Mouse (Mus musculus): ENCODE results near the gene Ralgapa2.

Ralgapa2 gene

DNA sequence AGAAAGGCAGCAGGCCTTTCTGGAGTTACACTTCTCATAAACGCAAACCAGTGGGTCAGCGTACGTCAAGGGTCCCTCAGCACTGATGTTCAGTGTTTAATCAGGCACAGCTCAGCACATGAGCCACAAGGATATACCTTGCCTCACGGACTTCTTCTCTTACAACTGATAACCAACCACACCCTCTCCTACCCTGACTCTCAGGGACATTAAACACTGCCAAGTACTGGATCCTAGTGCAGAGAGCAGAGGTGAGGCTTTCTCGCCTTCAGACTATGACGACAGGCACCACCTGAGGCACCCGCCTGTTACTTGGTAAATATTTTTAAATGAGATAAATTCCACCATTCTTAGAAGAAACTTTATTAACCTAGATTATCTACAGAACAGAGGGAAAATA, 85.8 kb downstream of the Ralgapa2 start:
- DNase-seq: no peak

DNA sequence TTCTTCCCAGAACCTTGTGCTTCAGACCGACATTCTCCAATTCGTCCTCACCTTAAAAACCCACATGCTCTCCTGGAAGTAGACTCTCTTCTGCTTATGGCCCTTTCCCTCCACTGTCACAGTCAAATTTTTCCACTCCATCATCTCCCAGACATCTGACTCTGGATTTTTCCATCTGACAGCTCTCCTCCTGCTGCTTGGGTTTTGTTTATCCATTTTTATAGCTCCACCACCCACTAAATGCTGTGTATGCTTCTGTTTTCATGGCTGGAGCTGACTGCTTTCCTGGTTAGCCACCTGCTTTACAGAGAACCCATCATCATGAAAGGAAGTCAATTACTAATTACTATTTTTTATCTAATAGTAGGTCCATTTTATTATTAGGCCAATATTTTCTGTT, 86.9 kb downstream of the Ralgapa2 start:
- no peak for DNase-seq

DNA sequence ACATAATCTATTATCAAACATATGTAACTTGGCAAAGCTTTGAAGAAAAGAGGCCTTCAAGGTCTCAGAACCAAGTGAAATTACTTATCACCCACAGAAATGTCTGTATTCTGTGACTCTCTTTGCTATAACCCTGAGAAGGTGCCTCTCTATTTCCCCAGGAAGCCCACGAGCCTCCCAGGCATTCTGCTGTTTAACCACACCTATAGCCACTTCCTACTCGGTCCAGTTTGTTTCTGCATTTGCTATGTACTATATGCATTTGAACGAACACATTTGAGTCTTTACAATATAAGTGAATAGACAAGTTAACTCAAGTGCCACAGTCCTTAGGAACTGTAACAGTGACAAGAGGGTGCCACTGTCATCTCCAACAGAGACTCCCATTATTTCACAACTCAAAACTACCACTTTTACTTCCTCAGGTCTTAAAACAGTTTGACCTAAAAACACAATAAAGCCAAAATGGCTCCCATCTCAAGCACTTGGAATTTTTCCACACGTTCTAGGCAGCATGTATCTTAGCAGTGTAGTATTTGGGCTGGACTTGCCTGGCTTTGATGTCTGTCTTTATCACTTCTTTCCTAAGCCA, 88.3 kb downstream of the Ralgapa2 start:
- DNase-seq: no peak

DNA sequence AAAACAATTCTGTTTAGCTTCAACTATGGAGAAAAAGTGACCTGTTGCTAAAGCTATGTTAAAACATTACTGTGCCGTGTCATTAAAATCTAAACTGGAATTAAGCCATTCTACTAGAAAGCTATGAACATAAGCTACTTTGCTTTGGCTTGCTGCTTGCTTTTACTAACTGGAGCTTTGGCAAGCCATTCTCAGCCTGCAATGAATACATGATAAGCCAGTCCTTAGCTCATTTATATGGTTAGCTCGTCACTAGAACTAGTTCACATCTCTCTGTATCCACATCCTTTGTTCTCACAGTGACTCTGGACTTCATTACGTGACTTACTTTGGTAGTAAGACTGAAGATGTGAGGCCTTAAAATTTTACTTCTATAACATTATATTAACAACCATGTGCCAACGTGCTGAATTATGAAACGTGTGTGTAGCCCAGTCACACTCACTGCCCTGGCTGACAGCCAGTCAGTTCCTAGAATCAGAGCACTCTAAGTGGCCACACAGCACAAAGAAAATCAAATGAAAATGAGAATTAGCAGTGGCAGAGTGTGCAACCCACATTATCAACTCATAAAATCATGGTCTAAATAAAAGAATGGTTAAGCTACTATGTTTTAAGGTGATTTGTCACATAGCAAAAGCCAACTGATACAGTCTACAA, 89.0 kb downstream of the Ralgapa2 start:
- no peak for DNase-seq

DNA sequence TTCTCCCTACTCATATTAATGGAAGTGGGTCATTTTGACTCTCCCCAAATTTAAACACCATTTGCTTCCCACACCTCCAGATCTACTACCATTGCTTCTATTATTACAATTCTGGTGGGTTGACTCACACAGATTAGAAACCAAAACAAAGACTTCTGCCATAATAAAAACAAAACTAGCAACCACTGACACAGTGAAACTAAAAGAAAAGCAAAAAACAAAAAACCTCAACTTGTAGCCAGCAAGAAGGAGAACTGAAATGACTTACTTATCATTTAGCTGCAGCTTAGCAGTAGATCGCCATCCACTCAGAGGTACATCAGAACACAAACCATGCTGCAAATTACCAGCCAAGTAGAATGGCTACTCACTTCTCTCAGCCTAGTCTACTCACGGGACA, 95.9 kb downstream of the Ralgapa2 start:
- no peak for DNase-seq

DNA sequence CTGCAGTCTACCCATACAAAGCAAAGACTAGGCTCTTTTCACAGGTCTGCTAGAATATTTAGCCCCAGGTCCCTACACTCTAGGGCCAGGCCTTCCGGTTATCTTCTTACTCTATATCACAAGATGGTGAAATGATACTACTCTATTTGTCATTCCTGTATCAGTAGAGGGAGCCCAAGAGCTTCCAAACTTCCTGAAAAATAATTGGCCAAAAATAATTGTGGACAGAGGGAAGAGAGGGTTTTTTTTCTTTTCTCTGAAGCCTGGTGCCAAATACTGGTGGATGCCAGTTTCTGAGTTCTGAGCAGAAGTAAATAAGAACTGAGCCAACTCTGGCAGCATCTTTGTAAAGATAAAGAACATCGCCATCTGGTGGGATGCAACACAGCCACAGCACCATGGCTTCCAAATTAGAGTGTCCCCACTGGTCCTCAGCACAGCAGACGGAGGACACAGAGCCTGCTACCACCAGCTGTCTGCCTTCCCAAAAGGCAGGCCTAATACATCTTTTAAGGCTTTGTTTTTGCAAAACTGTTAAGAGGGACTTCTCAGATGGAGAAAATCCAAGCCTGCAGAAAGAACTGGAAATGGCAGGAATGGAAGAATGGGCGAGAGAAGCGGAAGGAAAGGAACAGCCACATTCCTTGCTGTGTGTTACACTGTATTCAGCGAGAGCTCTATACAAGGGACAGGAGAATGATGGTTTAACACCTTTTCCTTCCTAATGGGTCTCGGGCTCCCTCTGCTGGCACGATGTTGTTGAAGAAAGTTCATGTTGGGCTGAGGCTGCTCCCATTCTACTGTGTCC, 97.5 kb downstream of the Ralgapa2 start:
- DNase-seq: peak; percentile 62 to 87

DNA sequence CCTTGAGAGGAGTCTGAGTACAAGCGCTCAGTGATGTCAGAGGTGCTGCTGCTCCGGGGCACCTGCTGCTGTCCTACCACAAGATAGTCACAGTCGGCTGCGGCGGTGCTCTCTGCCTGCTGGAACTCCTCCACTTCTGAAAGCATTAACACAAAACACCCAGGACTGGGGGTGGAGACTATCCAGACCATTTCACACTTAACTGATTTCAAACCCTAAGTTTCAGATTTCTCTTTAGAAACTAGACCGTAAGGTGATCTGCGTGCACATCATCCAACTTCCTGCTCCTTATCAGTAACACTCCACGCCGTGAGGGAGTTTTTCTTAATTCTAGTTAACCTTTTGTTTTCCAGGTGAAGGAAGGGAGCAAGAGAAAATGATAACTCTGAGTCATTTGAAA, 99.4 kb downstream of the Ralgapa2 start:
- no peak for DNase-seq

DNA sequence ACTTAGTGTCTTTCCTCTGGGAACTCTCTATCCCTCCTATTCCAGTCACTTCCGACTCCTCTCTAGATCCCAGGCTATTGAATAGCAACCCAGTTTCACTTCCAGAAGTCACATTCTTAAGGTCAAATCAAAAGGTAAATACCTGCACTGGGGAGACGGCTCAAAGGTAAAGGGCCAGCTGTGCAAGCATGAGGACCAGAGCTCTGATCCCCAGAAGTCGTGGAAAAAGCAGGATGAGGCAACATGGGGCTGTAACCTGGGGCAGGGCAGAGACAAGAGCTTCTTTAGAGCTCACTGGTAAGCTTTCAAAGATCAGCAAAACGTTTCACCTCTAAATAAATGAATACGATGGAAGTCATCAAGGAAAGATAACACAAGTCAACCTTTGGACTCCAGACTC, 100.2 kb downstream of the Ralgapa2 start:
- DNase-seq: no peak

DNA sequence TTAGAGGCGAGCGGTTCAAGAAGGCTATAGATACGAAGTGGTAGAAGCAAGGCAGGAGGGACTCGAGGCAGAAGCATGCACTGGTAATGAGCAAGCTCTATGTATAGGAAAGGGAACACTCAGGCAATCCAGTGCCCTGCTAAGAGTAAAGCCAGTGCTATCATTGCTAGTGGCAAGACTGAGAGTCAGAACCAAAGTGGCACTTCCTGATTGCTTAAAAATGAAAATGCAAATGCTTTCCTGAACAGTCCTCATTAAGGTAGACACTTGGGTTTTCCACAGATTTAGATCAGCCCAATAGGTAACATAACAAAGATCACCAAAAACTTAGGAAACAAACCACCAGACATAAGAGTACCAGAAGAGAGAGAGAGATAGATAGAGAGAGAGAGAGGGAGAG, 105.1 kb downstream of the Ralgapa2 start:
- no peak for DNase-seq

DNA sequence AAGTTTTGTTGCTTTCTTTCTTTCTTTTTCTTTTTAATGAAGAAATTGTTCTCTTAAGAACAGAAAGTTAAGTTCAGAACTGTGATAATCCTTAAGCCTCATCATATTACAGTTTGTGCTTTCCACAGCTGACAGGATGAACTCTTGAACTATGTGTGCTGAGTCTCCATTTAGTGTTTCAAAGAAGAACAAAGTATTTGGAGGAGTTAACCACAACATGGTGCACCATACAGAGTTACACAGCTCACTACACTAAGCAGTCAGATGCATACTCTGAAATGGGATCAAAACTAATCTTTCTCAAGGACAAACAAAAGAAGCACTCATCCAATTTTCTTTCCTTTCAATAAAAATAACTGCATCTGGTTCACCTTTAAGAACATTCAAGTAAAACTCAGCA, 110.6 kb downstream of the Ralgapa2 start:
- DNase-seq: no peak

DNA sequence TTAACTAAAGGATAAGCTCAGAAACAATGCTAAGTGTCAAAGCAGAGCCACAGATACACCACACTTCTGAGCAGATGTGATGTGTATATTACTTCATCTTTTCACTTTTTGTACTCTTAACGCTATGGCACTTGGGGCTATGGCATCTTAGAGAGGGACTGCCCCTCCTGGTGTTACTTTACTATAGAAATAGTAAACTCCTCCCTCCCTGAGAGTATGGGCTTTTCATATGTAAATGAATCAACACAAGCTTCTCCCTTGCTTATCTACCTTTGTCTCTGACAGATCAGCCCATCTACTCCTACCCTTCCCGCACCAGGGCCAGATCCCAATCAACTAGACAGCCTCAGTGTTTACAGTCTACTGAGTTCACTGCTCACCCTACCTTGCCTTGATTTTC, 111.4 kb downstream of the Ralgapa2 start:
- no peak for DNase-seq

DNA sequence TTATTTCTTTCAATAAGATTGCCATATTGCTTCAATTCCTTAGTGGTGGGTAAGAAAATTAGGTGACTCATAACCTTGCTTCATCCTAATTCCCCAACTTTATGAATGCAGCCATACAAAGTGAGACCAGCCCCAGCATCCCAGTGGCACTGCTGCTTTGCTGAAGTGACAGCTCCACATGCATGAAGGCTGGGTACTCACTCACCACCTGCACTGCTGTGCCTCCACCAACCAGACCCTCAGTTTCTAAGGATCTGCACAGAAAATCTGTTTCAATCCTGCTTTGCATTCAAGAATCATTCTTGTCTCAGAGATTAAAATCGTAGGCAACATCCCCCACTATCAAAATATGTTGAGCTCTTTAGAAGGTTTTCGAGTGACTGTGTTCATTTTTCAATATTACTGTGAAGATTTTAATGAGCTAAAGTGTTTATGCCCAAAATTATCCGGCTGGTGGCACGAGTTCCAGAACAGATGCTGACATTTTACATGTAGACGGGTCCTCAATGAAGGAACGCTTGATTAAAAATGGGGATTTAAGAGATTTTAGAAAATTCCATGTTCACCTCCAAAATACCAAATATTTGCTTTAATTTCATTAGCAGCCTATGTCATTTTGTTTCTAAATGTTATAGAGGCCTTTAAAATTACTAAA, 113.8 kb downstream of the Ralgapa2 start:
- DNase-seq: no peak

DNA sequence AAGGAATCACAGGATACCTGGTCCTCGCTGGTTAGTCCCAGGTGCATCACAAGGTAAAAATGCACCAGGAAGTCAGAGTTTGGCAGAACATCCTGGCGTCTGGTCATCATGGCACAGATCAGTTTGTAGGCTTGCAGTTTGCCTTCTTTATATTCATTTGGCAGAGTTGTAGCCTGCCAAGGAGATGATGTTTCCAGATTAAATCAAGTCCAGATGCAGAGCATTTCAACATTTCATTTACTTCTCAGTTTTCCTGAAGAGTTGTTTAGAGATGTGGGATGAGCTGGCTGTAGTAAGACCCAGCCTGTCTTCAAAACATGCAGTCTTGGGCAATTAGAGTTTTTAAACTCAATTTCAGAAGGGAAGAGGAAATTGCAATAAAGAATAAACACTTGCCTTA, 124.9 kb downstream of the Ralgapa2 start:
- no peak for DNase-seq

DNA sequence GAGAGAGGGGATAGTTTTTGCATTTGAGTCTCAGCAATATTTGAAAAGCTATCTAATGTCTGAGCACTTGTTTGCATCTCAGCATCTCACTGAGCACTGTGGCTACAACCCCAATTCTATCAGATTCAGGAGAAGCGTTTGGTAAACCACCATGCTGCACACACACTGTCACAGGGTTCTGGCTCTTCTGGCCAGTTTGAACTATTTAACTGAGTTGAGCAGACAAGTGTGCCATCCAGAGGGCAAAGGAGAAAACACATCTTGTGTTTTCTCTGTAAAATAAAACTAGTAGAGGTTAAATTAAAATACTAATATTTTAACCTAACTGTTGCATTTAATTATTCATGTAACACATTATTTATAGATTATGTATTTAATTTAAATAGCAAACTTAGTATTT, 127.6 kb downstream of the Ralgapa2 start:
- no peak for DNase-seq

DNA sequence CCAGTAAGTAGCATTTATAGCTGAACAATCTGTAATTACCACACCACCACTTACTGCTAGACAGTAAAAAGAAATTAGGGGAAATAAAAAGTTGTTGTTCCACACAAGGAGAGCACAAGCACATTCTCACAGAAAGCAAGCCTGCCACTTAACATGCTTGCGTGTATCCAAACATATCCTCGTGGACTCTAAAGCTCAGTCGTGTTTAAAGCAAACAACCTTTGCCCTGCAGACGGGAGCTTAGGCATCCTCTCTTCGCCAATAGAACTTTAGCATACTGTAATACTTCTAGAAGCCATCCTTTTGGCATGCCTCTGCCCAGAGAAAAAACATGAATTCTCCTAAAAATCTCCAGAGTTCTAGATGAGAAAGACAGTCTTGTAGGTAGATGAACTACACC, 135.9 kb downstream of the Ralgapa2 start:
- no peak for DNase-seq

DNA sequence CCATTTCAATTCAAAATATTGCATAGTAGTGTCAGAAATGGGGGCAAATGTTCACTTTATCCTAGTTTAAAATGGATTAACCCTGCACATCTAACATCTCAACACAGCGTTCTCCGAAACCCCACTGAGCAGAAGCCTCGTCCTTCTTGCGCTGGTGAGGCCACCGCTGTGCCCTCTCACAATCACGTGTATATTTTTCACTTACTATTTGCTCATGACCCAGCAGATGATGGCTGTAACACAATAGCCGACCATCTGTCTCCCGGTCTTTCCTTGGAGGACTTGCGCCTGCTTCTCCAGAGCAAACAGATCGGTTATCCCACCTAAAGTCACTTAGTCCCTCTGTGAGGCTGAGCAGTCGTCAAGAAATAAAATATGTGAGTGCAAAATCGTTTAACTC, 146.0 kb downstream of the Ralgapa2 start:
- DNase-seq: no peak

DNA sequence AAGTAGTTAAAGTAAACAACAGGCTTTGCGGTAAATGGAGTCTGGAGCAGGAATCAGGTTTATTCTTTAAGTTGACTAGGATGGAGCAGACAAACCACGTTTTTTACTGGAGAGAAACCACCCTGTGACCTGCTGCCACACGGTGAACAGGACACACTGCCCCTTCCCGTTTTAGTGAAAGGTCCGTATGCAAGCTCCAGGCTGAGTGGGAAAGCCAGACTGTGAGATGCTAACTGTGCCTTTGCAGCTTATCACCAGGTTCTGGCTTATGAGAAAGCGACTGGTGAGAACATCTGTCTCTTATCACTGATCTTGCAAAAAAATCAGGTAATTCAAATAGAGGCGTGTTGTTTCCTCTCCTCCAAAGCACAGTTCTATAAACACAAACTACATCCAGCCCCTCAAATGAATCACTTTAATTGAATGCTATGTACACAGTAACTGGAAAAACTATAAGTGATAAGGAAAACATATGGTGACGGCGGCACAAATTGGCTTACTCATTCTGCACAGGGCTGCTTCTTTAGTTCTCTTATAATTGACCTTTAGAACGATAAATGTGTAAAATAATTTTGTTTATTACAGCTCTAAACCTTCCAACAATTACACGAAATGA, 146.7 kb downstream of the Ralgapa2 start:
- no peak for DNase-seq

DNA sequence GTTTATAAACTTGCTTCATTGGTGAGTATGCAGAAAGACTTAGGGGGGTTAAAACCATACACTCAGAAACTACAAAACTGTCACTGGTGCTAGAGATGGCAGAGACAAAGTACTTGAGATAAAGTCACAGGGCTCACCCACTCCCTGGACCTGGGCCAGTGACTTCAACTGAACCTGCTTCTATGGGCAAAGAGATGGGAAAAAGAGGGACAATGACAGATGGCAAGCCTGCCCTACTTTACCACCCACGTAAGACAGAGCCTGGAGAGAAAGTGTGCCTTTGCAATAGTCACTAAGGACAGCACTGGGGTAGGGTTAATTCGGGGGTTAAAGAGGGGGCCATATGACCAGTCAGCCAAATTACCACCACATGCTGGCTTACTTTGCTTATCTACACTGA, 148.7 kb downstream of the Ralgapa2 start:
- DNase-seq: no peak

DNA sequence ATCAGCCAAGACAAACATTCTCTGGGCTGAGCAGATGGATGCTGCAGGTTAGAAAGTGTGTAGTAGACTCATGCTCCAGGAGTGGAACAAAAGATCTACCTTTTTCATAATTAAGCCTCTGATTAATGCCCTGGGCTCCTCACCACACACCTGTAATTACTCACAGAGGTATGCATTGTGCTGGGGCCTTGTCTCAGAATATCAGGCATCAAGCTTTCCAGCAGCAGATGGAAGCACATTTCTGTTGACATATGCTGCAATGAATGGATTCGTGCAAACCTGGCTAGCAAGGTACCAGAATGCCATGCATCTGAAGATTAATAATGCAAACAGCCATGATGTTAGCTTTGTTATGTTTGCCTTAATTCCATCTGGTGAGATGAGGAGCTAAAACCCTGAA, 149.2 kb downstream of the Ralgapa2 start:
- DNase-seq: no peak

DNA sequence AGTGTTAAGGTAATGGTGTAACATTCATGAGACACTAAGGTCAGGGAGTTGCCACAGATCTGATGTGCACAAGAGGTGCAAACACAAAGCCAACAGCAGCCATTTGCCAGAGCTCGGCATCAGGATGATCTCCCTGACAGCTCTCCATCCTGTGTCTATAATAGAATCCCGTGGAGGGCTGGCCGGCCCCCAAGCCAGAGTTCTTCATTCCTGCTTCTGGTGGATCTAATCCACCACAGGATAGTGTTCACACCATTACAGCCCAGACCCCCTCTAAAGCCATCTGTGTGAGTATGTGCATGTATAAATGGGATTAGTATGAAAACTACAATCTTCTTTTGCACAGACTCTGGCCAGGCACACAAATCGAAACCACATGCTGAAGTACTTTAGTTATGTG, 150.2 kb downstream of the Ralgapa2 start:
- no peak for DNase-seq

DNA sequence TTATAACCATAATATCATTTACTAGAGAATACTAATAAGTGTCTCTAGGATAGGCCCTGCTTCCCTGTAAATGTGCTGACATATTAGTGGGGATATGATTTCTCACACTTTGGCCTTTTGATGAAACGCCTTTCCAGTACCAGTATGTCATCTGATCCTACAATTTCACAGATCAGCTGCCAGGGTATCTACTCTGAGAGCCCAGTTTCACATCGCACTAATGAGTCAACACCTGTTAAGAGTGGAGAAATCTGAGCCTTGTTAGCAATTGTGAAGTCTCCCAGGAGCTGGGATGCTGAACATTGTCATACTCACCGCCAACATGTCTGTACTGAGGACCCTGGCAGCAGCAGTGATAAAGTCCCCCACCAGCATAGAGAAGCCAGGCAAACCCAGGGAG, 151.1 kb downstream of the Ralgapa2 start:
- no peak for DNase-seq

DNA sequence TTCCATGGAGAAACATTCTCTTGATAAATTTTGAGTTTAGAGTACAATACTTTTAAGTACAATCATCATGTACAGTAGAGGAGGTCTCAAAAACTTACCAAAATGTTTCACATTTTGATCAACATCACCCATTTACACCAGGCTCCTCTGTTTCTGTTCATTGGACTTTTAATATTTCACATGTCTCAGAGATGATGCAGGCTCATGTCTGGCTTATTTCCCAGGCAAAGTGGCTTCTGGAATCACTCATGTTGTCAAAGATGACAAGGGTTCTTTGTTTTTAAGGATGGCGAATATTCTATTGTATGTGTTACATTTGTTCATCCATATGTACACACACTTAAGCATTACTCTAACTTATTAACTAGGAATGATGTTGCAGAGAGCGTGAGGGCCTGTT, 152.5 kb downstream of the Ralgapa2 start:
- DNase-seq: no peak

DNA sequence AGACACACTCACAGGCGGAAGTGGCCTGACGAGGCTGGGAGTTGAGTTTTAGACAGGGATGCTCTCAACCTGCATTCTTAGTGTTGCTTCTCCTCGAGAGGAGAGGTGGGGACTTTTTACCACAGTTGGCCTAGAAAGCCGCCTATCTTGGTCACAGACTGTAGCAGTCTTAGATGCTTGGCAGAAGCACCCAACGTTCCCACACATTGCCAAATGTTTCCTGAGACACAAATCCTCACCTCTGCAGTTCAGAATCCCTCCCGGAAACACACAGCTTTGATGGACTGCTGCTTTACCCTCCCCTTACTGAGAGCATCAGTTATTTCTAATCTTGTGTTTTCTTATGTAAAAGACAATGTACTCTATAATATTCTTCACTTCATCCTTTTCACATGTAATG, 155.6 kb downstream of the Ralgapa2 start:
- DNase-seq: no peak

Data from kidney, postnatal 25 days (tissue).